Mouse (Mus musculus): ENCODE measurements at regions not wholly inside any gene's neighbourhood (a gene's known extent, or its start where the extent isn't known, plus 50 kb on each side); places are given as distances from the start of the nearest gene placed in this dataset.
A peak's percentile ranks its signal among the peaks of the same experiment; 100 is the strongest.

DNA sequence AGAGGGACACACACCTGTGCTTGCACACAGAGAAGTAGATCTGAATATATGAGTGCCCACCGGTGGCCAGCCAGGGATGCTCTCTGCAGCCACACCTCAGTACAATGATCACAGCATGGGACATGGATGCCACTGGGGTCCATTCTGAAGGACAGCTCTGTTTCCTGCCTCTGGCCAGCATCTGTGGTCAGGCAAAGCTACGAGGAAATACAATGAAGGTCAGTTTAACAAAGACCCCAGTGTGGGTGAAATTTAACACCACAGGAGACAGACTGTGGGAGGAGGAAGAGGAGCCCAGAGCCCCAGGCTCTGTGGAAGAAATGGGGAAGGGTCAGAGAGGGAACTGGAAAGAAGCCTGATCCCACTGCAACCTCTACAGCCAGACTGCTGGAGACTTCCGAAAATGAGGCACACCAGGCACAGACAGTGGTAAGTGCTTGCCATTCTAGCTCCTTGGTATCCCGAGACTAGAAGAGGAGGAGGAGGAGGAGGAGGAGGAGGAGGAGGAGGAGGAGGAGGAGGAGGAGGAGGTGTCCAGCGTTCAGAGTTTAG, 196.0 kb downstream of the Ly86 start:
- no peak overlapping the region for H3K27ac ChIP-seq (replicated peaks; ENCODE audit: low read depth, low read length)
- H3K4me3 ChIP-seq (ENCODE audit: low read depth, low read length) = no peak overlapping the region
- DNase-seq (ENCODE audit: low spot score) (no peak), ATAC-seq (replicated peaks; ENCODE audit: insufficient number of reproducible peaks, low FRiP score, low TSS enrichment, low read depth) (peak; percentile 60; the same call in 1 of the 2 replicates)
- no peak overlapping the region for H3K9ac ChIP-seq (replicated peaks; ENCODE audit: low read length)
- no peaks in the 10 kb centered on the region for H3K27me3 ChIP-seq (ENCODE audit: control insufficient read depth, insufficient read depth, low read length)
- no peak overlapping the region for H3K4me2 ChIP-seq (ENCODE audit: low read depth, low read length)
- no peaks in the 10 kb centered on the region for H3K4me1 ChIP-seq (ENCODE audit: control insufficient read depth, insufficient read depth, low read length)
- 8% methylated on average over 4 of the region's 5 CpGs for WGBS
- no peaks in the 10 kb centered on the region for H3K9me3 ChIP-seq (replicated peaks; ENCODE audit: control insufficient read depth, low read length)
- H3K36me3 ChIP-seq (replicated peaks; ENCODE audit: control insufficient read depth, insufficient read depth, low read depth, low read length) = no peaks in the 10 kb centered on the region

DNA sequence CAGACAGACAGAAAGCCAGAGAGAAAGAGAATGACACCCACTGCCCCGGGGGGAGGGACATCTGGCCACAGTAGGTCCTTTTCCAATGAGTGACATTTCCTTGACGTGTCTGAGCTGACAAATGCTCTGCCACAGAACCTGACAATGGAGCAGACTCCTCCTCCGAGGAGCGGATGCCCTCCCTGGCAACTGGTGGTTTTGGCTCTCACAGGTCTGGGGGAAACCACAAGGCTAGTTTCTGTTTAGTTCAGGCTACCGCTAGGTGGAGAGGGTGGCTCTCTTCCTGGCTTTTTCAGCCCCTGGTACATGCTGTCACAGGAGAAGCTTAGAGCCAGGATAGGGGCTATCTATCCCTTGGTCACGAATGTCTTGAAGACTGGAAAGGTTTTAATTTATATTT, 196.7 kb downstream of the Ly86 start:
- Histone ChIP-seq H3K9me3 (replicated peaks; ENCODE audit: control insufficient read depth, low read length) (no peaks in the 10 kb centered on the region), H3K4me3 (ENCODE audit: low read depth, low read length) (no peak overlapping the region), H3K27ac (replicated peaks; ENCODE audit: low read depth, low read length) (no peak overlapping the region), H3K4me2 (ENCODE audit: low read depth, low read length) (no peak overlapping the region), H3K36me3 (replicated peaks; ENCODE audit: control insufficient read depth, insufficient read depth, low read depth, low read length) (no peaks in the 10 kb centered on the region), H3K4me1 (ENCODE audit: control insufficient read depth, insufficient read depth, low read length) (no peaks in the 10 kb centered on the region), H3K9ac (replicated peaks; ENCODE audit: low read length) (no peak overlapping the region), H3K27me3 (ENCODE audit: control insufficient read depth, insufficient read depth, low read length) (no peaks in the 10 kb centered on the region)
- DNase-seq (ENCODE audit: low spot score) (peak; percentile 78), ATAC-seq (replicated peaks; ENCODE audit: insufficient number of reproducible peaks, low FRiP score, low TSS enrichment, low read depth) (peak; percentile 70)
- WGBS = 4% methylated on average over 6 of the region's 6 CpGs

DNA sequence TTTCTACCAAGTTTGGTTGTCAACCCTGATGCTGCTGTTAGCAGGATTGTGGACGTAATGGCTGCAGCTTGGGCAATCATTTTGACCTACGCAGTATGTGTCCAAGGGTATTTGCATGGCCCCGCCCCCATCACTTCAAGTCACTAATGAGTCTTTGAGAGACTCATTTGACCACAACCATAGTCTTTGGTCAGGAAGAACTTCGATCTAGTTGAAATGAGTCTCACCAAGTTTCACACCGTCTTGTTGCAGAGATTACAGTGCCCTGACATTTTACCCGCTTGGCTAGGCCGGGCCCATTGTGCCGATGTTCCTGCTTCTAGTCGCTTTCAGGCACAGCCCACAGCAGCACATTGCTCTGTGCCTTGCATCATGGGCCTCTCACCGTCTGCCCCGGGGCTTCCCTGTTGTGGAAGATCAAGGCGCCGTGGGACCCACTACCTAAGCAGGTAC, 197.8 kb downstream of the Ly86 start:
- Histone ChIP-seq H3K27ac (replicated peaks; ENCODE audit: low read depth, low read length) (no peak overlapping the region), H3K9ac (replicated peaks; ENCODE audit: low read length) (no peak overlapping the region), H3K4me1 (ENCODE audit: control insufficient read depth, insufficient read depth, low read length) (no peaks in the 10 kb centered on the region), H3K4me2 (ENCODE audit: low read depth, low read length) (no peak overlapping the region; the same call in 1 of the 2 replicates), H3K27me3 (ENCODE audit: control insufficient read depth, insufficient read depth, low read length) (no peaks in the 10 kb centered on the region), H3K9me3 (replicated peaks; ENCODE audit: control insufficient read depth, low read length) (no peaks in the 10 kb centered on the region), H3K36me3 (replicated peaks; ENCODE audit: control insufficient read depth, insufficient read depth, low read depth, low read length) (no peaks in the 10 kb centered on the region), H3K4me3 (ENCODE audit: low read depth, low read length) (no peak overlapping the region)
- no peak for DNase-seq (ENCODE audit: low spot score)
- 91% methylated on average over 13 of the region's 13 CpGs for WGBS
- ATAC-seq (replicated peaks; ENCODE audit: insufficient number of reproducible peaks, low FRiP score, low TSS enrichment, low read depth) = no peak

DNA sequence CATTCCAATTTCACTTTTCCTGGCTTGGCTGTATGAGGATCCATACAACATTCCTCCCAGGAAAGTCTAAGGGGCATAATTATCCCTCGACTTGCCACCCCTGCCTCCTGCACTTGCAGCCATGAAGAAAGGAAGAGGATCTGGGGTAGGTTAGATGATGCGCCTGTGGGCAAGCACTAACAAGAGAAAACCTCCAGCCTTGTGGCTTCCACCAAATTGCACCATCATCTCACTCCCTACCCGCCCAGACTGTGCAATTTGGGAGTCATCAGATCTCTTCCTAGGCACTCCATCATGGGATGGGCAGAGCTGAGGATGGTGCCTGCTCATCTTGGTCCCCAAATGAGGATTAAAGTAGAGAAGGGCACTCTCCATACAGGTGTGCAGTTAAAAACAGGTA, 198.8 kb downstream of the Ly86 start:
- Histone ChIP-seq H3K9ac (replicated peaks; ENCODE audit: low read length) (no peak overlapping the region), H3K4me3 (ENCODE audit: low read depth, low read length) (no peak overlapping the region), H3K4me2 (ENCODE audit: low read depth, low read length) (no peak overlapping the region), H3K27me3 (ENCODE audit: control insufficient read depth, insufficient read depth, low read length) (no peaks in the 10 kb centered on the region), H3K27ac (replicated peaks; ENCODE audit: low read depth, low read length) (no peak overlapping the region), H3K36me3 (replicated peaks; ENCODE audit: control insufficient read depth, insufficient read depth, low read depth, low read length) (no peaks in the 10 kb centered on the region), H3K9me3 (replicated peaks; ENCODE audit: control insufficient read depth, low read length) (no peaks in the 10 kb centered on the region), H3K4me1 (ENCODE audit: control insufficient read depth, insufficient read depth, low read length) (no peaks in the 10 kb centered on the region)
- 84% methylated on average over 3 of the region's 3 CpGs for WGBS
- ATAC-seq (replicated peaks; ENCODE audit: insufficient number of reproducible peaks, low FRiP score, low TSS enrichment, low read depth) = no peak
- no peak for DNase-seq (ENCODE audit: low spot score)

DNA sequence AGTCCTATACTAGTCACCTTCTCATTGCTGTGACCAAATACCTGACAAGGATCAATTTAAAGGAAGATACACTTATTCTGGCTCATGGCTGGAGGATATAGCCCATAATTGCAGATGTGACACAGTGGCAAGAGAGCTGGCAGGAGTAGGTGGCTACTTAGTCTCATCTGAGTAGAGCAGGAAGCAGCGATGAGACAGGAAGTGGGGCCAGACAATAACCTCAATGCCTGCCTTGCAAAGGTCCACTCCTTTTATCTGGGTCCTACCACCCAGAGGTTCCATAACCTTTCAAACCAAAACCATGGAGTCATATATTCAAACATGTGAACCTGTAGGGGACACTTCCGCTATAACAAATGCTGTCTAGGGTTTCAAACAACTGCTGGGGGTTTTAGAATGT, 199.7 kb downstream of the Ly86 start:
- WGBS = 88% methylated on average over 2 of the region's 2 CpGs
- no peaks in the 10 kb centered on the region for H3K9me3 ChIP-seq (replicated peaks; ENCODE audit: control insufficient read depth, low read length)
- no peak overlapping the region for H3K9ac ChIP-seq (replicated peaks; ENCODE audit: low read length)
- H3K4me1 ChIP-seq (ENCODE audit: control insufficient read depth, insufficient read depth, low read length) = no peaks in the 10 kb centered on the region
- H3K4me3 ChIP-seq (ENCODE audit: low read depth, low read length) = no peak overlapping the region
- H3K36me3 ChIP-seq (replicated peaks; ENCODE audit: control insufficient read depth, insufficient read depth, low read depth, low read length) = no peaks in the 10 kb centered on the region
- H3K4me2 ChIP-seq (ENCODE audit: low read depth, low read length) = no peak overlapping the region
- no peak for ATAC-seq (replicated peaks; ENCODE audit: insufficient number of reproducible peaks, low FRiP score, low TSS enrichment, low read depth)
- no peak overlapping the region for H3K27ac ChIP-seq (replicated peaks; ENCODE audit: low read depth, low read length)
- H3K27me3 ChIP-seq (ENCODE audit: control insufficient read depth, insufficient read depth, low read length) = no peaks in the 10 kb centered on the region
- DNase-seq (ENCODE audit: low spot score) = no peak

DNA sequence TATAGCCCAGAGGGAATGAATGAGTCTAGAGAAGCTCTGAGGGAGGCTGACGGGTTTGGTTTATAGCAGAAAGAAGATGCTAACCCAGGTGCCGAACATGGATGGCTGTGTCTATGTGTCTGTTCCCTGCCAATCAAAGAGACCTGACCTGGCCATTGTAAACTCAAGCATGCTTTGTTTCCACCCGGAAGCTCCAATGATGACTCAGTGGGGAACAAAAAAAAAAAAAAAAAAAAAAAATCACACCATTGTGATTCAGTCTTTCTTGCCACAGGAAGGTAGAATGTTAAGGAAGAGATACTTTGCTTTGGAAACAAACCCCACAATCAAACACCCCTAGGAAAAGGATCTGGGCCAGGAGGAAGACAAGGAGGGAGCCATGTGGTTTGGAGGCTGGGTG, 201.5 kb downstream of the Ly86 start:
- no peak for DNase-seq (ENCODE audit: low spot score)
- Histone ChIP-seq H3K9me3 (replicated peaks; ENCODE audit: control insufficient read depth, low read length) (no peaks in the 10 kb centered on the region), H3K4me3 (ENCODE audit: low read depth, low read length) (no peak overlapping the region), H3K4me1 (ENCODE audit: control insufficient read depth, insufficient read depth, low read length) (no peaks in the 10 kb centered on the region), H3K9ac (replicated peaks; ENCODE audit: low read length) (no peak overlapping the region), H3K4me2 (ENCODE audit: low read depth, low read length) (no peak overlapping the region), H3K36me3 (replicated peaks; ENCODE audit: control insufficient read depth, insufficient read depth, low read depth, low read length) (no peaks in the 10 kb centered on the region), H3K27me3 (ENCODE audit: control insufficient read depth, insufficient read depth, low read length) (no peaks in the 10 kb centered on the region), H3K27ac (replicated peaks; ENCODE audit: low read depth, low read length) (no peak overlapping the region)
- no peak for ATAC-seq (replicated peaks; ENCODE audit: insufficient number of reproducible peaks, low FRiP score, low TSS enrichment, low read depth)
- WGBS = 80% methylated on average over 3 of the region's 3 CpGs

DNA sequence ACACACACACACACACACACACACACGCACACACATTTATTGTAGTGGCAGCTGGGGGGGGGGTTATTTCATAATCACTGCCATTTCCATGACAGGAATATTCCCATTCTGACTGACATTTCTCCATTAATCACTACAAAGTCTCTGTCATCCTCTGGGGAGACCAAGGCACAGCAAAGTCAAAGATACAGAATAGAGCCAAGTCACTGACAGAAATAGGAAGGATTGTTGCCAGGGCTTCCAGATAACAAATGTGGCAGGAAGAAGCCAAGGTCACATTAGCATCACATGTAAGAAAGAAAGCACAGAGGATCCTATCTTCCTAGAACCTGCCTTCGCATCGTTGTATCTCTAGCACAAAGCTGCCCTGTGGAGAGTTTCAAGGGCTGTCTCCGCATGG, 205.6 kb downstream of the Ly86 start:
- no peak for DNase-seq (ENCODE audit: low spot score)
- Histone ChIP-seq H3K4me2 (ENCODE audit: low read depth, low read length) (no peak overlapping the region), H3K4me3 (ENCODE audit: low read depth, low read length) (no peak overlapping the region), H3K36me3 (replicated peaks; ENCODE audit: control insufficient read depth, insufficient read depth, low read depth, low read length) (no peaks in the 10 kb centered on the region), H3K9me3 (replicated peaks; ENCODE audit: control insufficient read depth, low read length) (no peaks in the 10 kb centered on the region), H3K4me1 (ENCODE audit: control insufficient read depth, insufficient read depth, low read length) (no peaks in the 10 kb centered on the region), H3K27me3 (ENCODE audit: control insufficient read depth, insufficient read depth, low read length) (no peaks in the 10 kb centered on the region), H3K9ac (replicated peaks; ENCODE audit: low read length) (no peak overlapping the region), H3K27ac (replicated peaks; ENCODE audit: low read depth, low read length) (no peak overlapping the region)
- WGBS = 85% methylated on average over 4 of the region's 4 CpGs
- ATAC-seq (replicated peaks; ENCODE audit: insufficient number of reproducible peaks, low FRiP score, low TSS enrichment, low read depth) = no peak

DNA sequence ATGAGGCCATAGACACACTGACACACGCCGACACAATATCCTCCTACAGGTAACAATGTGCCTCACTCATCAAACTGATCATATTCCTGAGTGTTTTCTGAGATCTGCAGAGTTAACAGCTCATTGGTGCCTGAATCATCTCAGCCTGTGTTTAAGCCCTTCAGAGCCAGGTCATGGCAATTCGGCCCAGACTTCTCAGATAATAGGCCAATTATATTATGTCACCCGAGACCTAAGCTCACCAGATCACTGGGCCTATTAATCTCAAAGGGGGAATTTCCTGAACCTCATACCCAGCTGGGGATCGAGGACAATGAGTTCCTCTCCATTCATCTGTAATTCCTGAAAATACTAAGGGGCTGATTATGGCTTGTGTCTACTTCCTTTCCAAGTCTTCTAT, 208.4 kb downstream of the Ly86 start:
- no peak for ATAC-seq (replicated peaks; ENCODE audit: insufficient number of reproducible peaks, low FRiP score, low TSS enrichment, low read depth)

More for the DNA sequence above, 208.4 kb downstream of the Ly86 start:
- no peaks in the 10 kb centered on the region for H3K27me3 ChIP-seq (ENCODE audit: control insufficient read depth, insufficient read depth, low read length)
- no peak overlapping the region for H3K9ac ChIP-seq (replicated peaks; ENCODE audit: low read length)
- no peak overlapping the region for H3K4me2 ChIP-seq (ENCODE audit: low read depth, low read length)
- 54% methylated on average over 5 of the region's 5 CpGs for WGBS
- H3K4me1 ChIP-seq (ENCODE audit: control insufficient read depth, insufficient read depth, low read length) = no peaks in the 10 kb centered on the region
- H3K36me3 ChIP-seq (replicated peaks; ENCODE audit: control insufficient read depth, insufficient read depth, low read depth, low read length) = no peaks in the 10 kb centered on the region
- DNase-seq (ENCODE audit: low spot score) = no peak
- no peak overlapping the region for H3K27ac ChIP-seq (replicated peaks; ENCODE audit: low read depth, low read length)
- H3K4me3 ChIP-seq (ENCODE audit: low read depth, low read length) = no peak overlapping the region
- H3K9me3 ChIP-seq (replicated peaks; ENCODE audit: control insufficient read depth, low read length) = no peaks in the 10 kb centered on the region

Measured in embryonic facial prominence, embryonic 11.5 days (tissue).